Mouse (Mus musculus) neural tube, embryonic 13.5 days (tissue): ENCODE results near the gene Stag1. TPM values are rescaled to one million over a fixed set of nuclear protein-coding genes. Genes with fewer than 3 reads are reported as not detected.

Experiments
- ATAC-seq: fragments of 200-750 bp; cut with Nextera tagmentation; 2 replicates; pipeline ENCODE4 v1.8.0; 2017; ENCODE audit warnings: low read depth, mild to moderate bottlenecking, moderate TSS enrichment, moderate library complexity
- H3K27ac ChIP-seq: fragments of 300-500 bp; sonication (generic); replicated peaks from 2 replicates; pipeline ENCODE4 v1.5.1; 2015; ENCODE audit warnings: moderate library complexity, mild to moderate bottlenecking, inconsistent platforms
- H3K27me3 ChIP-seq: fragments of 300-500 bp; sonication (generic); 2 replicates; pipeline ENCODE4 v1.6.1; 2015; ENCODE audit warnings: mild to moderate bottlenecking, inconsistent platforms
- H3K36me3 ChIP-seq: fragments of 300-500 bp; sonication (generic); 2 replicates; pipeline ENCODE4 v1.6.1; 2015; ENCODE audit warnings: mild to moderate bottlenecking, inconsistent platforms
- H3K4me1 ChIP-seq: fragments of 300-500 bp; sonication (generic); replicated peaks from 2 replicates; pipeline ENCODE4 v1.6.1; 2015; ENCODE audit warnings: inconsistent platforms
- H3K4me2 ChIP-seq: fragments of 300-500 bp; sonication (generic); 2 replicates; pipeline ENCODE4 v1.6.1; 2015; ENCODE audit warnings: inconsistent platforms, mild to moderate bottlenecking, moderate library complexity
- H3K4me3 ChIP-seq: fragments of 300-500 bp; sonication (generic); 2 replicates; pipeline ENCODE4 v1.5.1; 2015; ENCODE audit warnings: mild to moderate bottlenecking, inconsistent platforms
- H3K9ac ChIP-seq: fragments of 300-500 bp; sonication (generic); 2 replicates; pipeline ENCODE4 v1.6.1; 2015; ENCODE audit warnings: moderate library complexity, mild to moderate bottlenecking, inconsistent platforms
- H3K9me3 ChIP-seq: fragments of 300-500 bp; sonication (generic); 2 replicates; pipeline ENCODE4 v1.6.1; 2016; ENCODE audit warnings: inconsistent platforms
- WGBS: fragments of 180-500 bp; shearing (Covaris S2); methylation state at CpG from one replicate; pipeline ENCODE4 v1.1.7; 2015; 5-methylcytosine and 5-hydroxymethylcytosine counted together
- polyA plus RNA-seq: library from polyadenylated mRNA; unstranded; fragments of >200 nt; fragmentation: Nextera tagmentation; extraction: Ambion mirVana; gene quantifications from 2 replicates; pipeline ENCODE4 v1.2.1, GENCODE M21; 2015

The Stag1 gene
- polyA plus RNA-seq, 1 experiment from 2014 or later: 36.3 TPM

GRCm38 (mm10) chr9:100984381-100985310, 387.0 kb downstream of the Stag1 start:
- ATAC-seq: no peak
- 0 out of 2 replicates have a peak, but pooled peaks cover 2% of the 10 kb centered on the region for H3K9me3 ChIP-seq
- H3K9ac ChIP-seq: no peak overlapping the region
- H3K4me2 ChIP-seq: no peak overlapping the region
- no peak overlapping the region for H3K4me3 ChIP-seq
- no peak overlapping the region for H3K27ac ChIP-seq
- peaks cover 54% of the 10 kb centered on the region for H3K36me3 ChIP-seq
- WGBS: 96% methylated on average over 25 of the region's 25 CpGs
- no peaks in the 10 kb centered on the region for H3K4me1 ChIP-seq
- H3K27me3 ChIP-seq: no peaks in the 10 kb centered on the region

DNA sequence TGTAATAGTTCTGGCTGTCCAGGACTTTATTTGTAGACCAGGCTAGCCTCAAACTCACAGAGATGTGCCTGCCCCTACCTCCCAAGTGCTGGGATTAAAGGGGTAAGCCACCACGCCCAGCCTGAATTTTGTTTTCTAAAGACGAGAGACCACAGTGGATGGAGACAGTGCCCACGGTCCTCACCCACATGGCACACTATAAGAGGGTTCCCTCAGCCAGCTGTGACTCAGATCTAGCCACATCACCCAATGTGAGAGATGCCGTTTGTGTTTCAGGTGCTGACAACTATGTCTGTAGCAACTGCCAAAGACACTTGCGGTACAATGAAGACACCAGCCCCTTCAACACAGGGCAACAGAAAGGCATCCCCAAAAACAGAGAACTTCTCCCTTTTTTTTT, 389.4 kb downstream of the Stag1 start:
- no peak for ATAC-seq
- H3K27me3 ChIP-seq: no peaks in the 10 kb centered on the region
- H3K4me1 ChIP-seq: no peaks in the 10 kb centered on the region
- peaks cover 59% of the 10 kb centered on the region for H3K36me3 ChIP-seq
- no peak overlapping the region for H3K27ac ChIP-seq
- 94% methylated on average over 5 of the region's 5 CpGs for WGBS
- H3K9me3 ChIP-seq: 0 out of 2 replicates have a peak, but pooled peaks cover 2% of the 10 kb centered on the region
- H3K4me3 ChIP-seq: no peak overlapping the region
- H3K4me2 ChIP-seq: no peak overlapping the region
- no peak overlapping the region for H3K9ac ChIP-seq

DNA sequence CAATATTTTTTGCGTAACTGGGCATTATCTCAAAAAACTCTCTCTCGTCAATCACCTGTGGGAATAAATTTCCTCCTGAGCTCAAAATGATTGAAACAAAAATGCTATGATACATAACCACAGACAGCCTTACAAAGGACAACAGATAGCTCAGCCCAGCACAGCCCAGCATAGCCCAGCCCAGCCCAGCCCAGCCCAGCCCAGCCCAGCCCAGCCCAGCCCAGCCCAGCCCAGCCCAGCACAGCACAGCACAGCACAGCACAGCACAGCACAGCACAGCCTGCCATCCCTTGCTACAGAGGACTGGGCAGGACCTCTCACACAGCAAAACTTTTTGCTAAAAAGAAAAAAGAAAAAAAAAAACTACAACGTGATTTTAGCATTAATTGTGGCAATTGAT, 390.3 kb downstream of the Stag1 start:
- Histone ChIP-seq H3K4me2 (no peak overlapping the region), H3K27me3 (no peaks in the 10 kb centered on the region), H3K4me3 (no peak overlapping the region), H3K9me3 (0 out of 2 replicates have a peak, but pooled peaks cover 2% of the 10 kb centered on the region), H3K36me3 (peaks cover 55% of the 10 kb centered on the region), H3K4me1 (no peaks in the 10 kb centered on the region), H3K9ac (no peak overlapping the region), H3K27ac (no peak overlapping the region)
- ATAC-seq: no peak
- 93% methylated on average over 3 of the region's 3 CpGs for WGBS

DNA sequence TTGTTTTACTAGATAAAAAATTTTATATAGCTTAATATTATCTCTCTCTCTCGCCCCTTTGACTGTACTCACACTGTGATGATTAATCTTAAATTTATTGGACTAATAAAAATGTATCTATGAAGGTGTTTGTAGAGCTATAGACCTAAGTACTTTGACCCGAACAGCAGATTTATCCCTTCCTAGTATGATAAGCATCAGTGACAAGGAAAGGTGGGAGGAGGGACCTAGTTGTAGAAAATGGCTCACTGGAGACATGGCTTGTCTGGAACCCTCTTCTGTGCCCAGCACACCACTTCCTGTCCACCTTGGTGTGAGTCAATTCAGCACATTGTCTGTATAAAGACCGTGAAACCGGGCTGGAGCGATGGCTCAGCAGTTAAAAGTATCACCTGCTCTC, 393.0 kb downstream of the Stag1 start:
- no peak for ATAC-seq
- no peaks in the 10 kb centered on the region for H3K27me3 ChIP-seq
- no peak overlapping the region for H3K9ac ChIP-seq
- no peak overlapping the region for H3K4me3 ChIP-seq
- H3K27ac ChIP-seq: no peak overlapping the region
- H3K9me3 ChIP-seq: 0 out of 2 replicates have a peak, but pooled peaks cover 2% of the 10 kb centered on the region
- H3K4me1 ChIP-seq: no peaks in the 10 kb centered on the region
- WGBS: 80% methylated on average over 5 of the region's 5 CpGs
- no peak overlapping the region for H3K4me2 ChIP-seq
- H3K36me3 ChIP-seq: peaks cover 49% of the 10 kb centered on the region

GRCm38 (mm10) chr9:100991321-100991720, 393.7 kb downstream of the Stag1 start:
- no peak overlapping the region for H3K27ac ChIP-seq
- 96% methylated on average over 2 of the region's 2 CpGs for WGBS
- no peak for ATAC-seq

DNA sequence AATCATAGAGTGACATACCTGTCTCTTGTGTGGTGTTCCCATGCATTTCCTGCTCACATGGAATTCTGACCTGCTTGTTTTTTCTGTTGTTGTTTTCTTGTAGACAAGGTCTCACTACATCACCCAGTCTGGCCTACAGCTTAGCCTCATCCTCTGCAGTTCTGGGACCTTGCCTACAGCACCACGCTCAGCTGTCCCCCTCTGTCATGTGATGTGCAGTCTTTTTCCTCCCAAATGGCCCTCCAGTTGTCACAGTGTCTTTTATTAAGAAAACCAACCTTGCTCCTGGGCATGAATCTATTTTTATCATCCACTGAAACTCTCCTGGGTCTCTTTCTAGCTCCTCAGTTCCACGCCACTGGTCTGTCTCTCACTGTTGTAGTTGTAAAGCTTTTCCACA, 394.6 kb downstream of the Stag1 start:
- Histone ChIP-seq H3K27ac (no peak overlapping the region), H3K36me3 (peaks cover 43% of the 10 kb centered on the region), H3K9me3 (0 out of 2 replicates have a peak, but pooled peaks cover 2% of the 10 kb centered on the region), H3K4me1 (no peaks in the 10 kb centered on the region), H3K4me3 (no peak overlapping the region), H3K4me2 (no peak overlapping the region), H3K9ac (no peak overlapping the region), H3K27me3 (no peaks in the 10 kb centered on the region)
- WGBS: 64% methylated on average over 2 of the region's 2 CpGs
- ATAC-seq: no peak

More at GRCm38 (mm10) chr9:100991321-100991720, 393.7 kb downstream of the Stag1 start:
- no peaks in the 10 kb centered on the region for H3K27me3 ChIP-seq
- H3K9me3 ChIP-seq: 0 out of 2 replicates have a peak, but pooled peaks cover 2% of the 10 kb centered on the region
- peaks cover 47% of the 10 kb centered on the region for H3K36me3 ChIP-seq
- H3K4me2 ChIP-seq: no peak overlapping the region
- H3K4me1 ChIP-seq: no peaks in the 10 kb centered on the region
- H3K9ac ChIP-seq: no peak overlapping the region
- H3K4me3 ChIP-seq: no peak overlapping the region

- H3K36me3 ChIP-seq: peaks cover 41% of the 10 kb centered on the region
Observed at GRCm38 (mm10) chr9:100993937-100994336, 396.3 kb downstream of the Stag1 start.

GRCm38 (mm10) chr9:100997138-100997537, 399.5 kb downstream of the Stag1 start:
- Histone ChIP-seq H3K27ac (no peak overlapping the region), H3K4me2 (no peak overlapping the region), H3K4me1 (no peaks in the 10 kb centered on the region), H3K27me3 (no peaks in the 10 kb centered on the region), H3K9me3 (no peaks in the 10 kb centered on the region), H3K9ac (no peak overlapping the region), H3K36me3 (peaks cover 37% of the 10 kb centered on the region), H3K4me3 (no peak overlapping the region)
- WGBS: 95% methylated on average over 2 of the region's 2 CpGs
- ATAC-seq: no peak

More at GRCm38 (mm10) chr9:100993937-100994336, 396.3 kb downstream of the Stag1 start:
- Histone ChIP-seq H3K27me3 (no peaks in the 10 kb centered on the region), H3K27ac (no peak overlapping the region), H3K9ac (no peak overlapping the region), H3K4me2 (no peak overlapping the region), H3K9me3 (0 out of 2 replicates have a peak, but pooled peaks cover 2% of the 10 kb centered on the region), H3K4me1 (no peaks in the 10 kb centered on the region), H3K4me3 (no peak overlapping the region)
- 95% methylated on average over 4 of the region's 4 CpGs for WGBS
- no peak for ATAC-seq

DNA sequence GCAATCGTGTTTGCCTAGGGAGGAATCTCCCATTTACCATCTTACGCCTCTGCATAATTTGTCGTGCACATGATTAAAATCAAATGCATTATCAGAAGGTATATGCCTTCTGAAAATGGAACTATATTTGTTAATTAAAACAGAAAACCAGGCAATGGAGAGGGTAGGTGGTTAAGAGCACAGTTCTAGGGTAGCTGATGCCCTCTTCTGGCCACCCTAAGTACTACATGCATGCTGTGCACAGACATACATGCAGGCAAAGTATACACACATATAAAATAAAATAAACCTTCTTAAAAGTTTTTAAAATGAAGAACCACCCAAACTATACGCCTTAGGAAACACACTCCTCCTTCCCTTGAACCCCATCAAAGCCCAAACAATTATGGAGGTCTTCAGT, 404.5 kb downstream of the Stag1 start:
- no peak overlapping the region for H3K4me3 ChIP-seq
- 0 out of 2 replicates have a peak, but pooled peaks cover 7% of the 10 kb centered on the region for H3K9me3 ChIP-seq
- H3K27ac ChIP-seq: no peak overlapping the region
- 93% methylated on average over 4 of the region's 4 CpGs for WGBS
- H3K9ac ChIP-seq: no peak overlapping the region
- H3K4me2 ChIP-seq: no peak overlapping the region
- no peaks in the 10 kb centered on the region for H3K27me3 ChIP-seq
- H3K36me3 ChIP-seq: peaks cover 24% of the 10 kb centered on the region
- H3K4me1 ChIP-seq: 0 out of 2 replicates have a peak, but pooled peaks cover 8% of the 10 kb centered on the region
- ATAC-seq: no peak

- Histone ChIP-seq H3K4me1 (0 out of 2 replicates have a peak, but pooled peaks cover 8% of the 10 kb centered on the region), H3K4me3 (no peak overlapping the region), H3K9ac (no peak overlapping the region), H3K9me3 (0 out of 2 replicates have a peak, but pooled peaks cover 7% of the 10 kb centered on the region), H3K4me2 (no peak overlapping the region), H3K36me3 (peaks cover 24% of the 10 kb centered on the region), H3K27ac (no peak overlapping the region), H3K27me3 (no peaks in the 10 kb centered on the region)
- ATAC-seq: no peak
- WGBS: 92% methylated on average over 8 of the region's 8 CpGs
Observed at GRCm38 (mm10) chr9:101002841-101003240, 405.2 kb downstream of the Stag1 start.

- WGBS: 88% methylated on average over 5 of the region's 5 CpGs
- H3K27ac ChIP-seq: no peak overlapping the region
Observed at GRCm38 (mm10) chr9:101003302-101003701, 405.7 kb downstream of the Stag1 start.

GRCm38 (mm10) chr9:101005866-101006265, 408.3 kb downstream of the Stag1 start:
- H3K27me3 ChIP-seq: no peaks in the 10 kb centered on the region
- H3K9ac ChIP-seq: no peak overlapping the region
- no peak overlapping the region for H3K27ac ChIP-seq
- no peak for ATAC-seq
- H3K36me3 ChIP-seq: peaks cover 10% of the 10 kb centered on the region
- 0 out of 2 replicates have a peak, but pooled peaks cover 7% of the 10 kb centered on the region for H3K9me3 ChIP-seq
- no peak overlapping the region for H3K4me2 ChIP-seq
- 62% methylated on average over 4 of the region's 4 CpGs for WGBS
- H3K4me3 ChIP-seq: no peak overlapping the region
- 0 out of 2 replicates have a peak, but pooled peaks cover 8% of the 10 kb centered on the region for H3K4me1 ChIP-seq

More at GRCm38 (mm10) chr9:101003302-101003701, 405.7 kb downstream of the Stag1 start:
- Histone ChIP-seq H3K9me3 (0 out of 2 replicates have a peak, but pooled peaks cover 7% of the 10 kb centered on the region), H3K4me1 (0 out of 2 replicates have a peak, but pooled peaks cover 8% of the 10 kb centered on the region), H3K4me2 (no peak overlapping the region), H3K9ac (no peak overlapping the region), H3K36me3 (peaks cover 22% of the 10 kb centered on the region), H3K27me3 (no peaks in the 10 kb centered on the region), H3K4me3 (no peak overlapping the region)
- no peak for ATAC-seq
